ENCODE assay signal across 18 mouse cellular contexts in the genomic region with DNA sequence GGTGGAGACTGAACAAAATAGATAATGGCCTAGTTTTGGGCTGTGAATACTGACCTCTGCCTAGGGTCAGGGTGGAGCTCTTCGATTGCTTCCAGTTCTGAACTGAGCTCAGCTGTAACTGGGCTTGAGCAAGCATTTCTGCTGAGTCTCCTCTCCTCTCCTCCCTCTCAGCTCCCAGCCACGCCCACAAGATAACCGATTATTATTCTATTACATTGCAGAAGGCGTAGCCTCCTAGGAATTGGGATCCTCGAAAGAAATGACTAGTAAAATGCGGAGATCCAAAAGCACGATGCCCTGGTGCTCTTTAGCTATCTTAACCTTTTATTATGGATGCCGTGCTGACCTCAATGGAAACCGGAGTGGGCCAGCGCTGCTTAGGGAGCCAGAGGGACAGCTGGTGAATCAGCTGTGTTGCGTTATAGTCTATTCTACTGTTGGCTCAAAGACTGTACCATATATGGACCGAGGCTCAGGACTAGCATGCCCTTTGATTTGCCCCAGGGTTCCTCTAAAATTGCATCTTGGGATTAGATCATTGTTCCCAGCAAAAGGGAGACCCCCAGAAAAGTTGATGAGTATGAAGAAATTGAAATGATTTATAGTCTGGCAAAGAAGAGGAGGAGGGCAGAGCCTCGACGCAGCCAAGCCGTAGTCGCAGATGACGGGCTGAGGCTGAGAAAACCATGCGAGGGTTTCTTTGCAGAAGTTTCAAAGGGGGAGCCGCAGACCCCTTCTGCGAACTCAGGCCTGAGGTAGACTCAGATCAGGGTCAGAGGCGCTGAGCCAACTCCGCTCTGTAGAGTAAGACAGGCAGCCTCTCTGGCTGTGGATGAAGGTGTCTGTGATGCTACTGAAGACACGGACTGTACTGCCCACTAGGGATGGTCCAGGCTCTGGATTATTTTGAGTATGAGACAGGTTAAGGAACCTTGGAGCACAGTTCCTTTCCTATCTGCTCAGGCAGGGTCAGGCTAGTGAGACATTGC. TPM values are rescaled to one million over a fixed set of nuclear protein-coding genes. Genes with fewer than 3 reads are reported as not detected.
A peak's percentile ranks its signal among the peaks of the same experiment; 100 is the strongest.
DNase-seq lines count a peak whose midpoint lies in the region; ATAC-seq lines count a peak whose summit lies in the region.
"Had no signal": no experiment of that assay in that cellular context is flagged by ENCODE, and none has a peak within 500 bp of the region (broad histone marks: within the 10 kb centered on the region; RNA-seq: fewer than 3 reads in every experiment).

No protein-coding gene starts in this region.

- ATAC-seq in heart, embryonic 11.5 days (replicated peaks; ENCODE audit: insufficient number of reproducible peaks, low FRiP score, low TSS enrichment), result no peak
- ATAC-seq: inflammation-experienced regulatory T-cells, adult 6 months had no signal

- no peak overlapping the region for H3K27ac ChIP-seq in heart, embryonic 11.5 days (ENCODE audit: low read depth, low read length)
- H3K27ac ChIP-seq: embryonic facial prominence, embryonic 12.5 days; left cerebral cortex, adult 2 months; limb, embryonic 12.5 days; liver, embryonic 14.5 days; midbrain, embryonic 12.5 days had no signal

- H3K4me1 ChIP-seq in heart, embryonic 11.5 days (ENCODE audit: control insufficient read depth, insufficient read depth, low read length), result no peaks in the 10 kb centered on the region
- H3K4me1 ChIP-seq: embryonic facial prominence, embryonic 12.5 days had no signal

- H3K4me2 ChIP-seq in heart, embryonic 11.5 days, result no peak overlapping the region
- H3K4me2 ChIP-seq: embryonic facial prominence, embryonic 12.5 days; limb, embryonic 12.5 days; midbrain, embryonic 12.5 days had no signal

- WGBS in heart, embryonic 11.5 days (ENCODE audit: insufficient replicate concordance), result 86% methylated on average over 23 of the region's 23 CpGs

- peak; percentile 31 to 55 for DNase-seq in cerebellum, postnatal 14 days
- DNase-seq in cerebellum, postnatal 36 days, result no peak
- peak; percentile 46 to 51 for DNase-seq in heart, adult 9 months (ENCODE audit: low spot score in 2 of 2)
- DNase-seq in lung, postnatal 25 days (ENCODE audit: low spot score), result peak; percentile 12
- DNase-seq in lung, postnatal 36 days, result no peak
- peak; percentile 13 for DNase-seq in testis, postnatal 14 days (ENCODE audit: low spot score)
- DNase-seq in layer of hippocampus, postnatal 14 days (ENCODE audit: low spot score in 2 of 2), result no peak
- DNase-seq: adrenal gland, postnatal 10 days; cerebellum, adult 11-12 months; right cerebral cortex, postnatal 14 days; thymus, postnatal 4 days had no signal

- no peaks in the 10 kb centered on the region for H3K27me3 ChIP-seq in heart, embryonic 11.5 days (ENCODE audit: control insufficient read depth, insufficient read depth, low read length)
- H3K27me3 ChIP-seq: embryonic facial prominence, embryonic 12.5 days; limb, embryonic 12.5 days; midbrain, embryonic 12.5 days had no signal

- no peaks in the 10 kb centered on the region for H3K36me3 ChIP-seq in heart, embryonic 11.5 days (ENCODE audit: control insufficient read depth, insufficient read depth, low read length)
- H3K36me3 ChIP-seq: embryonic facial prominence, embryonic 12.5 days; limb, embryonic 12.5 days; midbrain, embryonic 12.5 days had no signal

- H3K4me3 ChIP-seq in heart, embryonic 11.5 days (ENCODE audit: low read depth, low read length), result no peak overlapping the region
- H3K4me3 ChIP-seq: embryonic facial prominence, embryonic 12.5 days; left cerebral cortex, adult 2 months; limb, embryonic 12.5 days; midbrain, embryonic 12.5 days had no signal

- no peak overlapping the region for H3K9ac ChIP-seq in heart, embryonic 11.5 days (ENCODE audit: low read depth, low read length)
- H3K9ac ChIP-seq: embryonic facial prominence, embryonic 12.5 days; limb, embryonic 12.5 days; liver, embryonic 14.5 days; midbrain, embryonic 12.5 days had no signal

- H3K9me3 ChIP-seq in heart, embryonic 11.5 days (replicated peaks; ENCODE audit: control insufficient read depth, low read length), result no peaks in the 10 kb centered on the region
- H3K9me3 ChIP-seq: embryonic facial prominence, embryonic 12.5 days; limb, embryonic 12.5 days; midbrain, embryonic 12.5 days had no signal

RNA-seq across cellular contexts. Expression of a gene that starts 18.3 kb away (rescaled TPM):
- 6.1 and 7.1 TPM in 2 replicates for polyA plus RNA-seq in heart, embryonic 11.5 days (2014; fragmentation: Nextera tagmentation; extraction: Ambion mirVana)
- total RNA-seq in layer of hippocampus, postnatal 14 days (2021), result 1 to 10 TPM; 1.9 to 2.3 TPM

Comparison
In these comparisons a context has a peak if more than half of its experiments do, and no peak if none do; other contexts are left out.
1. DNase-seq: peak in cerebellum, postnatal 14 days (2 of 2), heart, adult 9 months (2 of 2), lung, postnatal 25 days (single experiment) and testis, postnatal 14 days (single experiment); none in cerebellum, postnatal 36 days (0 of 2), lung, postnatal 36 days (single experiment) and layer of hippocampus, postnatal 14 days (0 of 2).